ENCODE assay signal across 7 mouse cellular contexts in genomic region chr12:27340451-27341035, GRCm38 (mm10). TPM values are rescaled to one million over a fixed set of nuclear protein-coding genes. Genes with fewer than 3 reads are reported as not detected.
DNase-seq lines count a peak whose midpoint lies in the region; ATAC-seq and TF ChIP-seq lines count a peak whose summit lies in the region.

No protein-coding gene starts in this region.

- H3K27me3 ChIP-seq in C2C12 (ENCODE audit: control insufficient read depth, insufficient read depth, insufficient read length) = no peaks in the 10 kb centered on the region
- H3K27me3 ChIP-seq in forebrain, embryonic 16.5 days (replicated peaks; ENCODE audit: control insufficient read depth, insufficient read depth, low read length) = no peaks in the 10 kb centered on the region
- no peaks in the 10 kb centered on the region for H3K27me3 ChIP-seq in lung, postnatal 0 days (replicated peaks; ENCODE audit: insufficient read depth, low read length)

- H3K4me1 ChIP-seq in forebrain, embryonic 16.5 days (replicated peaks; ENCODE audit: control insufficient read depth, insufficient read depth, low read length) = peaks cover 13% of the 10 kb centered on the region
- no peaks in the 10 kb centered on the region for H3K4me1 ChIP-seq in lung, postnatal 0 days (ENCODE audit: insufficient read depth, low read depth, low read length)

- peak overlapping the region; percentile 35 for H3ac ChIP-seq in C2C12 (ENCODE audit: control insufficient read depth, insufficient read length, low read depth)

- under 1% methylated on average over 14 of the region's 14 CpGs for WGBS in forebrain, embryonic 16.5 days
- WGBS in lung, postnatal 0 days = 1% methylated on average over 14 of the region's 14 CpGs

- H3K79me3 ChIP-seq in C2C12 (ENCODE audit: low read depth) = peaks cover 55% of the 10 kb centered on the region

- no peaks in the 10 kb centered on the region for H3K9me3 ChIP-seq in forebrain, embryonic 16.5 days (ENCODE audit: control insufficient read depth, low read length)
- H3K9me3 ChIP-seq in lung, postnatal 0 days (ENCODE audit: low read length) = no peaks in the 10 kb centered on the region

- H3K79me2 ChIP-seq in C2C12 (ENCODE audit: control insufficient read depth, insufficient read depth) = peaks cover 68% of the 10 kb centered on the region

- peak overlapping the region; percentile 100 for H3K27ac ChIP-seq in forebrain, embryonic 16.5 days (ENCODE audit: low read length)
- no peak overlapping the region for H3K27ac ChIP-seq in lung, postnatal 0 days (ENCODE audit: low read length)

- no peak for TF ChIP-seq CTCF in C2C12 (IDR thresholded peaks at IDR 0.05; ENCODE audit: control insufficient read depth, insufficient read depth, insufficient read length)
- no peak for TF ChIP-seq CTCF in lung, postnatal 0 days (IDR thresholded peaks at IDR 0.05)

- peak overlapping the region; percentile 68 for H3K4me3 ChIP-seq in C2C12 (ENCODE audit: insufficient read depth, poor library complexity, severe bottlenecking)
- peak overlapping the region; percentile 90 for H3K4me3 ChIP-seq in forebrain, embryonic 16.5 days (replicated peaks; ENCODE audit: low read length)
- peak overlapping the region; percentile 67 for H3K4me3 ChIP-seq in lung, postnatal 0 days (ENCODE audit: low read depth, low read length)

- peaks cover 13% of the 10 kb centered on the region for H3K36me3 ChIP-seq in C2C12 (ENCODE audit: control insufficient read depth, insufficient read depth)
- H3K36me3 ChIP-seq in forebrain, embryonic 16.5 days (ENCODE audit: control insufficient read depth, insufficient read depth) = peaks cover 3% of the 10 kb centered on the region
- no peaks in the 10 kb centered on the region for H3K36me3 ChIP-seq in lung, postnatal 0 days (ENCODE audit: insufficient read depth, low read length)

- H3K4me2 ChIP-seq in forebrain, embryonic 16.5 days (ENCODE audit: low read length) = peak overlapping the region; percentile 24; the same call in 1 of the 2 replicates
- peak overlapping the region; percentile 96 for H3K4me2 ChIP-seq in lung, postnatal 0 days (replicated peaks; ENCODE audit: low read depth, low read length)

- no peak for ATAC-seq in forebrain, embryonic 16.5 days
- ATAC-seq in lung, postnatal 0 days = no peak

- DNase-seq in 3T3-L1 (ENCODE audit: low read depth, low spot score) = peak; percentile 4
- peak; percentile 15 for DNase-seq in lung, postnatal 0 days (ENCODE audit: low spot score)
- DNase-seq in T-cell, adult 2 months (ENCODE audit: low spot score) = no peak
- DNase-seq in spleen, adult 18-20 months = no peak
- no peak for DNase-seq in gastrocnemius, adult 8-10 months (ENCODE audit: low spot score in 2 of 2)

- no peak for TF ChIP-seq EP300 in lung, postnatal 0 days (IDR thresholded peaks at IDR 0.05)

- H3K9ac ChIP-seq in forebrain, embryonic 16.5 days (replicated peaks; ENCODE audit: low read depth, low read length) = peak overlapping the region; percentile 91
- H3K9ac ChIP-seq in lung, postnatal 0 days (replicated peaks; ENCODE audit: low read depth) = no peak overlapping the region

TF ChIP-seq in C2C12, 6 proteins besides CTCF, POLR2A, EP300 and RAD21:
- no peak for TF ChIP-seq CEBPB (IDR thresholded peaks at IDR 0.05; ENCODE audit: low read depth)
- TF ChIP-seq MYOG (IDR thresholded peaks at IDR 0.05; ENCODE audit: control insufficient read depth, extremely low read depth, insufficient read length) = no peak
- TF ChIP-seq USF1 (IDR thresholded peaks at IDR 0.05; ENCODE audit: low read depth) = no peak
- no peak for TF ChIP-seq MAX (IDR thresholded peaks at IDR 0.05)
- TF ChIP-seq MYOD1 (IDR thresholded peaks at IDR 0.05; ENCODE audit: control insufficient read depth, insufficient read length, low read depth) = no peak
- no peak for TF ChIP-seq FOSL1 (IDR thresholded peaks at IDR 0.05; ENCODE audit: insufficient read depth, low read length, poor library complexity, severe bottlenecking)

RNA-seq across cellular contexts. Expression of gene Sox11, which starts 1.8 kb away (rescaled TPM):
- 7.0 TPM for polyA plus RNA-seq in C2C12 (2012; fragmentation: generic; extraction: Trizol)
- polyA plus RNA-seq in forebrain, embryonic 16.5 days (2015; fragmentation: Nextera tagmentation; extraction: Ambion mirVana) = 949 and 1,162 TPM in 2 replicates
- 9.2 and 11.3 TPM in 2 replicates for polyA plus RNA-seq in lung, postnatal 0 days (2015; fragmentation: Nextera tagmentation; extraction: Ambion mirVana)
- total RNA-seq in gastrocnemius, adult 8-10 months (2022) = under 1 TPM in 3 of 4 experiments, not detected in 1; 0.02 to 0.07 (median 0.03) TPM

Comparison
In these comparisons a context has a peak if more than half of its experiments do, and no peak if none do; other contexts are left out.
1. DNase-seq: peak in 3T3-L1 (single experiment) and lung, postnatal 0 days (single experiment); none in T-cell, adult 2 months (single experiment), spleen, adult 18-20 months (0 of 2) and gastrocnemius, adult 8-10 months (0 of 2).
2. RNA of gene Sox11, which starts 1.8 kb away (polyA plus RNA-seq): 949 to 1,162 TPM in forebrain, embryonic 16.5 days; 9.2 to 11.3 TPM in lung, postnatal 0 days and 7.0 TPM in C2C12 (single experiment); every median in the first group is over 10 times any median in the second.
3. Peak in every context shown above with its lines, with median percentiles within 50 percentile points of each other: H3K4me3 ChIP-seq.